Mouse (Mus musculus): ENCODE measurements around the gene Cfap52.
A peak's percentile ranks its signal among the peaks of the same experiment; 100 is the strongest.

Cfap52 gene

DNA sequence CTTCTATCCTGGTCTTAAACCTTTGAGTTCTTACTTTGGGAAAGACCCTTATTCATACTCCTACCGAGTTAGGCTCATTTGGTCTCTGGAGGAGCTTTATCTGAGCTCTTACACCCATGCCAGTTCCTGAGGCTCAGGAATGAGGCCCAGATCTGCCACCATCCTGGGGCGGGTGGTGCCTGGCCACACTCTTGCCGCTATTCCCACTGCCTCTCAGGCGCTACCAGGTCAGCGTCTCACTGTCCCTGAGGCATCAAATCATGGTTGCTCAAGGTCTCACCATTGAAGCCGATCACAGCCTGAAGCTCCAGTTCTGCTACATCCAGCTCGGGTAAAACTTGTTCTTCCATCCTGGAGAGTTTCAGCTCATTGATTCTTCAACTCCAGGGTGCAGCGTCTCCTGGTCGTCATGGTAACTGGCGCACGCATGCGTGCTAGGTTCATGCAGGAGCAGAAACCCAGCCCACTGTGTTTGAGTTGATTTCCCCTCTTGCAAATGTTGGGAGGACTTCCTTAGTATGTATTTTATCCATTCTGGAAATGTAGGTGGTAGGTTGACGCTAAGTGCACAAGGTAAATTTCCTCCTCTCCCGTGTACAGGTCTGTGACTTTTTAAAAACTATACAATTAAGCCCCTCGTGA, at the start of gene Cfap52:
Gene Cfap52 (minus strand): TSS at position 410 of the 642 bp plus-strand sequence.
- DNase-seq = peak; percentile 81

DNA sequence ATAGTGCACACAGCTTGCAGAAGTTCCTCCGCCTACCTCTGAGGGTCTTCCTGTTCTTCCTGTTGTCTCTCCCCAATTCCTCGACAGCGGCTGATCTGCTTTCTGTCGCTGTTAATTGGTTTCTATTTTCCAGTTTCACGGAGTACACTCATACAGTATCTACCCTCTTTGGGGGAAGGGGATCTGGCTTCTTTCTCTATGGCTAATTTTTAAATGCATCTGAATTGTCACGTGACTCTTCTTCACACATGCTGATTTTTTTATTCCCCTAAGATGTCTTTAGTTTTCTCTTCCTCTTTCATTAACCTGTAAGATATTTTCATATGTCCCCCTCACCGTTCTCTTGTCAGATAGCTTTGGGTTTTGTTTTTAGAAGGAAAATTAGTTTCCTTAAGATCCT, 46.8 kb upstream of the Cfap52 start:
- DNase-seq = no peak

DNA sequence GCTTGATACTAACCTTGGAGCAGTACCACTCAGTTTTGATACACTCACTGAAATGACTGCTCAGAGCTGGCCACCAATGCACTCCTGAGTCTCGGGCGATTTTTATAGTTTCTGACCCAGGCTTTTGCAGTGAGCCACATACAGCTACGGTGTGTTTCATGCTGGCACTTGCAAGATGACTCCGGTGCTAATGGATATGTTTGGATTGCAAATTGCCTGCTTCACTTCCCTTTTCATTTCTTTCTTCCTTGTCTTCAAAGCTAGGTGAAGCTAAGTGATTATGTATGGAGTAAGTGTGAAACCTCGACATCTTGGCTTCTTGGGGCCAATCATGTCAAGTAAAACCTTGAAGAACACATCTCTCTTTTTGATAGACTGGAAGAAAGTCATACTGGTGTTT, 43.9 kb upstream of the Cfap52 start:
- no peak for DNase-seq

DNA sequence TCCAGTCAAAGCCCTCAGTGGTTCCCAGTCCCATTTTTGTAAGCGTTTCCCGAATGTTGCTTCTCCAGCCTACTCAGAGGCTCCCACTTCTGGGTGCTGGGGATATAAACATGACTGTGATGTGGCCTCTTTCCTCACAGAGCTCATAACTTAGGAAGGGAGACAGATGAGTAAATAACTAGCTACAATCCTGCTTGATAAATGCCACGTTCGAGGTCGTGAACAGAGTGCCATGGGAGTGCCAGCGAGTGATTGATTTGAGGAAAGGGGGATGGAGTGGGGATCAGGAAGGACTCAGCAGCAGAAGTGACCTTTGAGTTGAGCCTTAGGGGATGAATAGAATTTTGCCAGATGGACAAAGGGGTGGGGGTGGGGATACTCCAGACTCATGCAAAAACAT, 42.2 kb upstream of the Cfap52 start:
- DNase-seq = no peak

DNA sequence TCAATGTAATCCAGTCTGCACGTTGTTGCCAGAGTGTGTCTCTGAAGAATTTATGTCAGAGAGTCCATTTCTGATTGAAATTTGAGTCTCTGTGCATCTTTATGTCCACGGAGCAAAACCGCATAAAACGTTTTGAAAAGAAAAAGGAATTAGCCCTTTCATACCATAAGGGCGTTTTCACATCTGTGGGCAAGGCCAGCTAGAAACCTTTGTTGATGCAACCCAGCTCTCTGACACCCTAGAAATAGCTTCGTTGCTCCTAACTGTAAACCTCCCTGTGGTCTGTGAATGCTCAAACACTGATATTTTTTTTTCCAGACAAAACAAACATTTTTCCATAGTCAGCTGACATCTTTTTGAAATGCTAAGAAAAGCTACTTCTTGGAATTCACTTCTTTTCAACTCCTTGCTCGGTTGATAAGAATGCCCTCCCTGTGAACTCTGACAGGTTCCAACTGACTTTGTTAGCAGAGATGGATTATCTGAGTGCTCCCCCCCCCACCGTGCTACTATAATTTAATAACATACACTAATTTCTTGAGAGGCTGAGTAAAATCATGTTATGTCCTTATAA, 40.9 kb upstream of the Cfap52 start:
- DNase-seq = no peak

DNA sequence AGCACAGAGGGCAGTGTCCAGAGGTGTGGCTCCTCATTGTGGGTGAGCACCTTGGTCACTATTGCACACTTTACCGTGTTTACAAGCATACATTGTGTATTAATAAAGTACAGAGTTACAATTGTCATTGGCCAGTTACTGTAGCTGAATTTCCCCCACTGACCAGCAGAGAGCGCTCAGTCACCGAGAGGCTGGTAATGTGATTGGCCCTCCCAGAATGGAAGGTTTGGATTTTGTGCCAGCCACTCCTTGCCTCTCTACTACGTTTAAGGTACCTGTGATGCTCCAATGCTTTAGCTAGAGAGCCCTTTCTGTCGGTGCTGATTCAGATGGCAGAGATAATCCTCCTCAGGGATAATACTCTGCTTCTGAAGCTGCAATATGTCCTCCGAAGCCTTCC, 38.7 kb upstream of the Cfap52 start:
- DNase-seq = peak; percentile 61

DNA sequence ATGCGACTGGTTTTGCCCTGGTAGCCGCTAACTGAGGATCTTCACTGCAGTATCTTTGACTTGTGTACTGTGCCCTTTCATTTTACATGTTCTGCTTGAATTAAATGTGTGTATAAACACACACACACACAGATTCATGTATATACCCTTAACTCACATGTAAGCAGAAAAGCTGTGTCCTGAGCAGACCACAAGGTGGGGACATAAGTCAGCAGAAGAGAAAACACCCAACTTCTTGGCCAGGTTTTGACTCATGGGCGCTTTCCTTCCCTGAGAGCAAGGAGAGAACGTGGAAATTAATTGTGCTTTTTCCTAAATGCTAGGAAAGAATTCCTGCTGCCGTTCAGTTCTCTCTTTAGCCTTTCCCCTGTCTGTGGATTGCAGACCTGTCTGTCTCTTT, 34.2 kb upstream of the Cfap52 start:
- DNase-seq = no peak

DNA sequence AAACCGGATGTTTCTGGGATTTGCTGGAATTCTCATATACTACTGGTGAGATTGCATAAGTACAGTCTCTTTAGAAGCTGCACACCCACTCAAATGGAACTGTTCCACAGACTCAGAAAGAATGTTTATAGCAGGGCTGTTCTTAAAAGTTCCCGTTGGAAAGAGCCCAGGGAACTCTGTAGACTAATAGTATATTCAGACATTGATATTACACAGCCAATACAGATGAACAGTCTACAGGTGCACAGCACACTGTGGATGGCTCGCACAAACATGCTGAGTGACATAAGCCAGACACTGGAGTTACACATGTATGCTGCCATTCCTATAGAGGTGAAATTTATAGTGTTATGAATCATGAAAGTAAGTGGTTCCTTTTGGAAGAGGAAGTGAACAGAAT, 33.5 kb upstream of the Cfap52 start:
- DNase-seq = no peak

DNA sequence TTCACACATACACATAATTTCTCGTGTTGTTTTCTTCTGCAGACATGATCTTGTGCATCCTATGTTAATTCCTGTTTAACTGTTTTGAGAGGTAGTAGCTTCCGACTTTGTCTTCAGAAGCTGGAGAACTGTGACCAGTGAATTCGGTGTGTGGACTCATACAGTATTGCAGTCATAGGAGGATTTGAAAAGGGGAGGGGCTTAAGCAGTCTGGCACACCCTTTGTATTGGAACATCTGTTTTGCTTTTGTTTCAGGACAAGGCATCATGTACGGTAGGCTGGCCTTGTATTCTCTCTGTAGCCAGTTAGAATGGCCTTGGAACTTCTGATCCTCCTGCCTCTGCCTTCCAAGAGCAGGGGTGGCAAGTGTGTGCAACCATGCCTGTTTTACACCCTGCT, 30.5 kb upstream of the Cfap52 start:
- no peak for DNase-seq

DNA sequence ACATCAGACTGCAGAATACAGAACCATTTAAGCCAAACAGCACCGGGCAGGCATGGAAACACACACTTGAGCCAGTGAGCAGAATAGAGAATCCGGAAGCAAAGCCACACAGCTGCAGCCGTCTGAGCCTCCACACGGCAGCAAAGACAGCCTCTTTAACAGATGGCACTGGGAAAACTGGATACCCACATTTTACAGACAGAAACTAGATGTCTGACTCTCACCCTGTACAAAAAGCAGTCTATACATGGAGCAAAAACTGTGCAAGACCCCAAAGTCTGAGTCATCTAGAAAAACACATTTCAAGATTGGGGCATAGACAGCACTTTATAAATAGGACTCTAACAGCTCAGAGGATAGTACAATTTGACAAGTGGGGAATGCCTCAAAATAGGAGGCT, 25.8 kb upstream of the Cfap52 start:
- no peak for DNase-seq

DNA sequence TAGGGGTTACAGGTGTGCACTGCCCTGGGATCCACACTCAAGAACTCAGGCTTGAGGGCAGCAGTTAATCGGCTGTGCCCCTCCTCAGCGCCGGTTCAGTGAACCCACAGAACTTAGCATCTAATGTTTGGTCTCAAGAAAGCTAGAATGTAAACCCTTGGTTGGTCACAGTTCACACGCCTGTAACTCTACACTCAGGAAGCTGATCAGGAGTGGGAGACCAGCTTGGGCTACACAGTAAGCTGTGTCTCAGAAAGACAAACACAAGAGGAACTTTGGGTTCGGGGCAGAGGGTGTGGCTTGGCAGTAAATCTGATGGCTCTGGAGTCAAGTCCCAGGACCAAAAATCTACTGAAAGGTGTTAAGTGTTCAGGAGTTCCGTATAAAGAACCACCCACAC, 18.1 kb upstream of the Cfap52 start:
- no peak for DNase-seq

DNA sequence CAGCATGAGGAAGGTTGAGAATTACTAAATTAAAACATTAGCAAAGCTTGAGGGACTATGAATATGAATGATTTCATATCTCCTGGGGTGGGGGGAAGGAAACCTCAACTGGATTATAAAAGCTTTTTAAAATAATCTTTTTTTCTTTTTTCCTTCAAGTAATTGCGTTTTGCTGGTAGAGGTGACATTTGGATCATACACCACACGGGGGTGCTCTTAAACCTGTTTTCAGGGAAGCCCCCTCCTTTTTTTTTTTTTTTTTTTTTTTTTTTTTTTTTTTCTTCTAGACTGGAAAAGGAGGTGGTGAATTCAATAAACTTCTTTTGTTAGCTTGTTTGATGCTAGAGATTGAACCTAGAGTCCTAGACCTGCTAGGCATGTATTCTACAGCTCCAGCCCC, 9.8 kb upstream of the Cfap52 start:
- no peak for DNase-seq

DNA sequence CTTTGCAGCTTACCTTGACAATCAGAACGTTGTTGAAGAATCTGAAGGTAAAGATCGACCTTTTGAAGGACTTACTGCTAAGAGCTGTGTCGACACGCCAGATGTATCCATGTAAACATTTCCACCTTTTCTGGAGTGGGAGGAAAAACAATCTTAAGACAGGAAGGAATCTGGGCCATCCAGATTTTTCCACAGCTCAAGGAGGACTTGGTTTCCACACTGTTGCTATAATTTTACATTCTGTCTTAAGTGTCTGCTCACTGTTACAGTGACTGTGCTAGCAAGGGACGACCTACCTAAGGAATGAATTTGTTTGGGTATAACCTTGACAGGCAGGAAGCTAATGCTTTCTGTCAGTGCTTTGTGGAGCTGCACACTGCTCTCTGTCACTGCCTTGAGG, 7.8 kb upstream of the Cfap52 start:
- DNase-seq = no peak

DNA sequence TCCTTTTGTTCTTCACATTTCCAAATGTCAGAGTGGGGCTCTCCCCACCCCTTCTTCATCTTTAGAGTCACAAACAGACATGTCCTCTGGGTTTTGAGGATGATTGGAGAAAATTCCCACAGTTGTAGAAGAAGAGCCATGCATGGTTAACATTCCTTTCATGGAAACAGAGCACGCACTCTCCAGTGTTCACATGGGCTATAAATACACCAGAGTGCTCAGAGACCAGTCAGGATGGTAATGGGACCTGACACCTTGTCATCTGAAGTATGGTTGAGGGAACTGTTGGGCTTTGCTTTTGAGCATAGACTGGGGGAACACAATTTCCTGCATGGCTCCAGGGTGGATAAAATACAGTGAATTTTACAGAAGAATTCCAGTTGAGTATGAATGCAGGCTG, 7.2 kb upstream of the Cfap52 start:
- no peak for DNase-seq

DNA sequence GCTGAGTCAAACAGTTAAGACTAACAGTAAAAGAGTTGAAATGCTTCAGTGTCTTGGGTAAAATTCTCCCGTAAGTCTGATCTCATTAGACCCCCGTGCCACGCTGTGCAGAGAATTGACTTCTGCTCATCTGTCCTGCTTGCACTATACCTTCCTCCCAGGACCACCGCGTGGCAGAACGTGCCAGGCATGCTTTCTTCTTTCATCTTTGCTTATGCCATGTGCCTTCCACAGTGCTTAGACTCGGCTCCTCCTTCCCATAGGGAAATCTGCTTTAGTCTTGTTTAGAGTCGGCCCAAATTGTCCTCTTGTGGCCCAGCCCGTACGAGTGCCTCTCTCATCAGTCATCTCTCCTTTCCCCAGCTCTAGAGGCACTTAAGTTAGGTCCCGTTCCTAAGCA, 2.4 kb upstream of the Cfap52 start:
- DNase-seq = no peak

DNA sequence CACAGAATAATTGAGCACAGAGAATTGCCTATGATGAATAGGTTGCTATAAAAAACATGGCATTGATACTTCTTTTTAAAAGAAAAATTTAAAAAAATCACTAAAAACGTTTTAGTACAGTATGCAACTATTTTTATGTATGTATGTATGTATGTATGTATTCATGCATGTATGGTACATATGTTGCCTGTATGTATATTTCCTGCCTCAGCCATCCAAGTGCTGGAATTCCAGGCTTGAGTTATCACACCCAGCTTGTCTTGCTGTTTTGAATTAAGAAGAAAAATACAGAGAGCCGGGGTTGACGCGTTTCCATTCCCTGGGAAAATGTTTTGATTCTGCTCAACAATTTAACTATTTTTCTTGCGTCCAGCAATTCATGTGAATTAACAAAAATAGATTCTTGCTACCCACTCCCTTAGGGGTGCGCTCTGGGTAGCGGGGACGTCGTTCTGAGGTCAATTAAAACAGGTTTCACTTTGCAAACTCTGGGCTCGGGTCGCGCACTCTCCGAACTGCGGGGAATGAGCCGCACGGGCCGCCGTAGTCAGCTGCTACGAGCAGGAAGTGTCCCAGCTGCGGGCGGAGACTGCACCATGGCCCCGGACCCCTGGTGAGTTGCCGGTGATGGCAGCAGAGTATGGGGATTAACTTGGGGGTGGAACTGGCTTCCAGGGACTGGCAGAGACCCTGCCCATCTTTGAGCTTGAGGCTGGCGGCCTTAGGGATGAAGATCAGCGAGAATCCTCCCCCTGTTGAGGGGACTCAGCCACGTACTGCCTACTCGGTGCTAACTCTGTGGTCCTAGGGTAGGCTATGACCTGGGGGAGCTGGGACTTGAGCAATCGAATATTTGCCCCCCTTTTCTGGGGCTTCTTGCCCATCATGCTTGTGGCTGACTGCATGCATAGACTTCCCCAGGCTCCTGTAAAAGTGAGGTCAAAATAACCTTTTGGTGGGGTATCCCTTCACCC, 741 bp upstream of the Cfap52 start, which contains the start of gene Stx8:
Gene Stx8 (plus strand): TSS at position 289 of the 974 bp plus-strand sequence.
- DNase-seq = peak; percentile 87

DNA sequence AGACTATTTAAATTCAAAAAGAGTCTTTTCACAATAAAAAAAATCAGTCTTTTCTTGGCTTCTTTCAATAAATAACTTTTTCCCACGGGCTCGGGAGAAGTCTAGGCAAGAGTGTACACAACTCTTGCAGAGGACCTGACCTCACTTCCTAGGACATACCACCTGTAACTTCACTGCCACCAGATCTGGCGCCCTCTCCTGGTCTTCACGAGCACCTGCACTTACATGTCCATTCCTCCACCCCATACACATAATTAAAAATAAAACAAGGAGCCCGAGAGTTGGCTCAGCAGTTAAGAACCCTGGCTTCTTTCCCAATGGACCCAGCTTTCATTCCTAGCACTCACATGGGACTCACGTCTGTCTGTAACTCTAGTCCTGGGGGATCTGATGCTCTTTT, 1.3 kb downstream of the Cfap52 start:
- no peak for DNase-seq

DNA sequence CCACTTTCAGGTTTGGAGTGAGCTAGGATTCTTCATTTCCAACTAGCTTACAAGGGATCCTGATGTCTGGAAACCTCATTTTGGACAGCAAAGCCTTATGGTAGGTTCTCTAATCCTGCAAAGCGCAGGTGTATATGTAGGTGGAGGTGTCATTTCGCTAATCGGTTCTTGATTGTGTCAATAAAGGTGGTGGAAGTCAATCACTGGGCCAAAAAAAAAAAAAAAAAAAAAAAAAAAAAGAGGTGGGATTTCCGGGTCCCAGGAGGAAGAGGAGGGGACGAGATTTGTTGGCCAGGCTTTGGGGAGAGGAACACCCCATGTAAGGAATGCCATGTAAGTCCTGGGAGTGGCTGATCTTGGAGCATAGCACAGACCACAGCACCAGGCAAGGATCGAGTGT, 11.0 kb downstream of the Cfap52 start:
- DNase-seq = no peak

DNA sequence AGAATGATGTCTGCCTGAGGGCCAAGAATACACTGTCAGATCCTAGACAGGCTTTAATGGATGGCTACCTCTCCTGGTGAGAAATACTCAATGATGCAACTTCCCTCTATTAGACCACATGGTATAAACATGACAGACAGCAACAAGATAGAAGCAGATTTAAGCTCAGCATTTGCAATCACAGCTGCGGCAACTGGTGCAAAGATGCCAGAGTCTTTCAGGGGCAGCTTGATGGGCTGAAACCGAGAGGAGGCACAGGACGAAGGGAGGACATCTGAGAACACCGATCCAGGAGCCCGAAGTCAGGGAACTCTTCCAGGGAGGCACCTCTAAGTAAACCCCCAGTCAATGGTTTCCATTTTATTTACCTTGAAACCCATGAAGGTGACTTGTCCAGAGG, 11.8 kb downstream of the Cfap52 start:
- DNase-seq = no peak

DNA sequence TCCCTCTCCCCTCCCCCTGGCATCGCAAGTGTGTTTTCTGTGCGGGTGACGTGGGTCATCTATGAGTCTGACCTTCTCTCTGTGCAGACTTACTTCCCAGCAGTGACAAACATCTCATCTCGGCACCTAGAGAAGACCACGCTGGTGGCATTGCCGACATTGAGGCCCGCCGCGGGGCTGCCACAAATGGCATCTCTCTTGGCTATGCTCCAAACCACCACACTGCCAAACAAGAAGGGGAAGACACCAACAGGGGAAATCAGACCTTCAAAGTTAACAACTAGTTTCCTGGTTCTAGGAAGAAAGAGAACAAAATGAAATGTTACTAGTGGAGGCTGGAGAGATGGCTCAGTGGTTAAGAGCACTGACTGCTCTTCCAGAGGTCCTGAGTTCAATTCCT, 16.0 kb downstream of the Cfap52 start:
- DNase-seq = no peak

DNA sequence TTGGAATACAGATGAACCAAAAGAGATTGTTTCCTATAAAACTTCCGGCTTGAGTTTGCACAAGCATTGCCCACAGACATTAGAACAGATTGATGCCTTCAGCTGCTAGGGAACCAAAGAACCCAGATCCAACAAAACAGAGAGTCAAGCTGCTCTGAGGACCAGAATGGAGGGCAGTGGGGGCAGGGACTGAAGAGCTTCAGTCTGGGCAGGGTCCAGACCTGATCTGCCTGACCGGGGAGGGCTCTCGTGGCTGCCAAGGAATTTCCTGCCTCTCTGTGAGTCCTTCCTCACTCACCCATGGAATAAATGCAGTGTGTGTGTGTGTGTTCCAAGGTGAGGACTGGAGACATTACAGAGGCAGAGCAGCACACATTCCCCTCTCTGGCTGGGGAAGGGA, 17.2 kb downstream of the Cfap52 start:
- DNase-seq = no peak

DNA sequence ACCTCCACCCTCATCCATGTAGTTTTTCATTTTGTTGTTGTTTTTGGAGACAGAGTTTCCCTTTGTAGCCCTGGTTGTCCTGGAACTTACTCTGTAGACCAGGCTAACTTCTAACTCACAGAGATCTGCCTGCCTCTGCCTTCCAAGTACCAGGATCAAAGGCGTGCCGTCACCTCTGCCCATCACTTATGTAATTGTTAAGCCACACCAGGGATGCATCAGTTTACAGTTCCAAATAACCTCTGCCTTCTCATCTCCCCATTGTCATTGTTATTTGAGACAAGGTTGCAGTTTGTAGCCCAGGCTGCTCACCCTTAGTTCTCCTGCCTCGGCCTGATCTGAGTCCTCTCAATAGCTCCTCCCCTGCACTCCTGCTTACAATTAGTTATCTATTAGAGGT, 33.3 kb downstream of the Cfap52 start:
- DNase-seq = no peak

DNA sequence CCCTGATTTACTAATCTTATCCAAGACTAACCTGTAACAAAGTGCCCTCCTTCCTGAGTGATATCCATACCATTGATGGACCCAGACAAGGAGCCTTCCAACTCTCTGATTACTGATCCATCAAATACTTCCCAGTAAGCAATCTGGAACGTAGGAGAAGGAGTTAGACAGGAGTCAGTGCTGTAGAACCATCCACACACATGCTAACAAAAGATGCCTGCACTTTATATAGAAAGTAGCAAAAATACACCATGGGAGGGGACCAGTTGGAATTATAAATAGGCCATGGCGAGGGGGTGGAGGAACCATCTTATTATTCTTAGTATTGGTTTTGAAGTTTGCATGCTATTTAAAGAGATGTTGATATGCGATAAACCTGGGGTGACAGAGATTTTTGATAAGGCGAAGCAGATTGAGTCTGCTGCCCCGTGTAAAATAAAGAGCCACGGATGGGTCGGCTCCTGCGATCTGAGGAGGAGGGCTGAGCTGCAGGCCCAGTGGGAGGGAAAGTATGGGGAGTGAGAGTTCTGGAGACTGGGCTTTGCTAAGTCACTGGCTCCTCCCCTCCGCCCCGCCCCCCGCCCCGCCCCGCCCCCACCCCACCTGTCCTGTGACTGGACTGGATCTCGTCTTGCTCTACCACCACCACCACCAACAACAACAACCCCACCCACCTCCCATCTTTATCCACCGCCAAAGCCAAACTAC, 38.9 kb downstream of the Cfap52 start:
- DNase-seq = no peak

All from cerebellum, adult 9-11 months (tissue).